Mouse (Mus musculus): Measurements from ENCODE around the gene Ankrd33.

Ankrd33 gene

GRCm38 (mm10) chr15:101115511-101116110, at the start of gene Ankrd33:
Ankrd33 (plus strand) TSS chr15:101115755.
- DNase-seq = no peak

- no peak for DNase-seq
Observed at GRCm38 (mm10) chr15:101066364-101066847, 49.1 kb upstream of the Ankrd33 start.

- no peak for DNase-seq
Observed at GRCm38 (mm10) chr15:101066920-101067696, 48.4 kb upstream of the Ankrd33 start.

GRCm38 (mm10) chr15:101068029-101068428, 47.5 kb upstream of the Ankrd33 start:
- no peak for DNase-seq

- no peak for DNase-seq
Observed at GRCm38 (mm10) chr15:101068671-101069070, 46.9 kb upstream of the Ankrd33 start.

GRCm38 (mm10) chr15:101069641-101070190, 45.8 kb upstream of the Ankrd33 start:
- no peak for DNase-seq

- no peak for DNase-seq
Observed at GRCm38 (mm10) chr15:101070762-101071161, 44.8 kb upstream of the Ankrd33 start.

- no peak for DNase-seq
Observed at GRCm38 (mm10) chr15:101072736-101073135, 42.8 kb upstream of the Ankrd33 start.

GRCm38 (mm10) chr15:101074067-101074466, 41.5 kb upstream of the Ankrd33 start:
- no peak for DNase-seq

GRCm38 (mm10) chr15:101075150-101075549, 40.4 kb upstream of the Ankrd33 start:
- no peak for DNase-seq

GRCm38 (mm10) chr15:101075656-101076055, 39.9 kb upstream of the Ankrd33 start:
- no peak for DNase-seq

- DNase-seq = no peak
Observed at GRCm38 (mm10) chr15:101076071-101077000, 39.2 kb upstream of the Ankrd33 start.

GRCm38 (mm10) chr15:101077001-101077812, 38.3 kb upstream of the Ankrd33 start:
- DNase-seq = no peak

- no peak for DNase-seq
Observed at GRCm38 (mm10) chr15:101077813-101078730, 37.5 kb upstream of the Ankrd33 start, which contains the start of gene Fignl2. Fignl2 (minus strand) TSS chr15:101078567.

GRCm38 (mm10) chr15:101078731-101079156, 36.8 kb upstream of the Ankrd33 start:
- peak; percentile 43 for DNase-seq

- no peak for DNase-seq
Observed at GRCm38 (mm10) chr15:101080031-101080520, 35.5 kb upstream of the Ankrd33 start.

- DNase-seq = no peak
Observed at GRCm38 (mm10) chr15:101081035-101081548, 34.5 kb upstream of the Ankrd33 start.

- DNase-seq = no peak
Observed at GRCm38 (mm10) chr15:101082236-101082635, 33.3 kb upstream of the Ankrd33 start.

- no peak for DNase-seq
Observed at GRCm38 (mm10) chr15:101084499-101084898, 31.1 kb upstream of the Ankrd33 start.

GRCm38 (mm10) chr15:101086451-101086850, 29.1 kb upstream of the Ankrd33 start:
- DNase-seq = no peak
